Mouse (Mus musculus): ENCODE results near the gene Sptbn1. TPM values are rescaled to one million over a fixed set of nuclear protein-coding genes. Genes with fewer than 3 reads are reported as not detected.

The Sptbn1 gene
- polyA plus RNA-seq, 1 experiment from 2014 or later, result 129 TPM

DNA sequence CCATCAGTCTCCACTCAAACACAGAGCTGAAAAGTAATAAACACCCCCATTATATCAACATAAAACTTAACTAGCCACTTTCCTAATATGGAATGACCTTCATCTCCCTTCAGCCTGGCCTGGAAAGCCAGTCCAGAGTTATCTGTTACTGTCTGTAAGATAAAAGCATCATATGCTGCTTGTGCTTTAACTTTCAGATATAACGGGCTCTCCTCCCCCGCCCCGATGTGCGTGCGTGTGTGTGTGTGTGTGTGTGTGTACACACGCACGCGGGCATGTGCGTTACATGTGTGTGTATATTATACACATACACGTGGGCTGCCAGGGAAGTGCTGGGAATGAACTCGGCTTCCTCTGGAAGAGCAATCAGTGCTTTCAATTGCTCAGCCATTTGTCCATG is 21.8 kb downstream of the Sptbn1 start:
- Histone ChIP-seq H3K27me3 (replicated peaks; ENCODE audit: control insufficient read depth, insufficient read depth, low read length) (no peaks in the 10 kb centered on the region), H3K4me1 (replicated peaks; ENCODE audit: control insufficient read depth, insufficient read depth, low read length) (peaks cover 3% of the 10 kb centered on the region; the same call in 1 of the 2 replicates), H3K9me3 (ENCODE audit: control insufficient read depth, low read length) (no peaks in the 10 kb centered on the region), H3K27ac (ENCODE audit: low read depth) (no peak overlapping the region), H3K36me3 (ENCODE audit: control insufficient read depth, insufficient read depth, low read length) (no peaks in the 10 kb centered on the region), H3K9ac (ENCODE audit: low read length) (no peak overlapping the region), H3K4me2 (ENCODE audit: low read length) (no peak overlapping the region), H3K4me3 (ENCODE audit: low read depth, low read length) (no peak overlapping the region)
- ATAC-seq (replicated peaks; ENCODE audit: low FRiP score, low TSS enrichment, low read depth) (no peak), DNase-seq (ENCODE audit: low spot score) (no peak)
- WGBS, result 69% methylated on average over 11 of the region's 11 CpGs

DNA sequence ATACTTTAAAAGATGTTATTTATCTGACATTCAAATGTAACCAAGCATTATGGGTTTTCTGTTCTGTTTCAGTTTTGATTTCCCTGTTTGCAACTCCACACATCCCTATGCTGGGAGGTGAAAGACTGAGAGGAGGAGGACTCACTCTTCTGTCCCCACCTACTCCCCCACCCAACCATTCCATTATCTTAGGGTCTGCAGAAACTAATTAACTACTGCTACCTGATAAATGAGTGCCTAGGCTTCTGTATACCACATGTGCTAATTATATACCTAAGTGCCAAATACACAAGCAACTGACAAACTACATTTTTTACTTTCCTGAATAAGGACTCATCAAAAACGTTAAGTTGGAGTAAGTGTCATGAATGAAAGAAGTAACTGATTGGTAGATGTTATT is 23.8 kb downstream of the Sptbn1 start:
- DNase-seq (ENCODE audit: low spot score), result no peak
- no peak overlapping the region for H3K4me2 ChIP-seq (ENCODE audit: low read length)
- no peak for ATAC-seq (replicated peaks; ENCODE audit: low FRiP score, low TSS enrichment, low read depth)

DNA sequence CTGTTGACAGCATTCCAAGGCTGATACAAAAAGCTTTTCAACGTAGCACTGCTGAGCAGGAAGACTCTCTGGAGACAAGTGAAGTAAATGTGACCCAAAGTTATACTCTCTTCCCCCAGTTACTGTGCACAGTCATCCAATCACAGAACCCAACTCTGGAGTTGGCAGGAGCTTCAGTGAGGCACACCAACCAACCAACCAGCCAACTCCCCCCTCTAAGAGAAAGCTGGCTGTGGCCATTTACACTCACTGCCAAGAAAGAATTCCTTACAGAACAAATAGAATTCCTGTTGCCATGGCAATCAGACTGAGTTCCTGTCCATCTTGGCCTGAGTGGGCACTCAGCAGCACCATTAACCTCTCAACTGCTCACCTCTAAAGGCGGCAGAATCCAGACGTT is 24.4 kb downstream of the Sptbn1 start:
- Histone ChIP-seq H3K9me3 (ENCODE audit: control insufficient read depth, low read length) (no peaks in the 10 kb centered on the region), H3K27me3 (replicated peaks; ENCODE audit: control insufficient read depth, insufficient read depth, low read length) (no peaks in the 10 kb centered on the region), H3K36me3 (ENCODE audit: control insufficient read depth, insufficient read depth, low read length) (no peaks in the 10 kb centered on the region), H3K4me1 (replicated peaks; ENCODE audit: control insufficient read depth, insufficient read depth, low read length) (peaks cover 3% of the 10 kb centered on the region; the same call in 1 of the 2 replicates), H3K4me3 (ENCODE audit: low read depth, low read length) (no peak overlapping the region), H3K27ac (ENCODE audit: low read depth) (no peak overlapping the region), H3K4me2 (ENCODE audit: low read length) (no peak overlapping the region), H3K9ac (ENCODE audit: low read length) (no peak overlapping the region)
- DNase-seq (ENCODE audit: low spot score) (no peak), ATAC-seq (replicated peaks; ENCODE audit: low FRiP score, low TSS enrichment, low read depth) (no peak)
- 40% methylated on average over 3 of the region's 3 CpGs for WGBS

More for the DNA sequence above, 23.8 kb downstream of the Sptbn1 start:
- 70% methylated on average over 1 of the region's 1 CpGs for WGBS
- Histone ChIP-seq H3K27ac (ENCODE audit: low read depth) (no peak overlapping the region), H3K4me3 (ENCODE audit: low read depth, low read length) (no peak overlapping the region), H3K9ac (ENCODE audit: low read length) (no peak overlapping the region), H3K36me3 (ENCODE audit: control insufficient read depth, insufficient read depth, low read length) (no peaks in the 10 kb centered on the region), H3K4me1 (replicated peaks; ENCODE audit: control insufficient read depth, insufficient read depth, low read length) (peaks cover 3% of the 10 kb centered on the region; the same call in 1 of the 2 replicates), H3K27me3 (replicated peaks; ENCODE audit: control insufficient read depth, insufficient read depth, low read length) (no peaks in the 10 kb centered on the region), H3K9me3 (ENCODE audit: control insufficient read depth, low read length) (no peaks in the 10 kb centered on the region)

DNA sequence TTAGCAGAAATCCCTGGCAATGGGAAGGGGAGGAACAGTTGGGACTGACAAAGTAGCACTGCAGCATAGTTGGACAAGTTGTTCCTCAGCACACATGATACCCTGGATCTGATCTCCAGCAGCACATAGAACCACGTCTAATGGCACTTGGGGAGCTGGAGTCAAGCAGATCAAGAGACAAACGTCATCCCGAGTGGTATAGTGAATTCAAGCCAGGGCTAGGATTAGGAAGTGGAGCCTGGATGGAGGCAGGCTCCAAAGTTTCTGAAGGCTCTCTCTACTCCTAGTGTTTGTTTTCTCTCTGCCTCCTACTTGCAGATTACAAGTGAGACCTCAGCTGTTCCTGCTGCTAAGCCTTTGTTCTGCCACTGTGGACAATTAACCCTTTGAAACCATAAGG is 27.1 kb downstream of the Sptbn1 start:
- 57% methylated on average over 3 of the region's 3 CpGs for WGBS
- H3K27me3 ChIP-seq (replicated peaks; ENCODE audit: control insufficient read depth, insufficient read depth, low read length), result no peaks in the 10 kb centered on the region
- H3K4me1 ChIP-seq (replicated peaks; ENCODE audit: control insufficient read depth, insufficient read depth, low read length), result no peaks in the 10 kb centered on the region; the same call in 1 of the 2 replicates
- DNase-seq (ENCODE audit: low spot score), result no peak
- H3K27ac ChIP-seq (ENCODE audit: low read depth), result no peak overlapping the region
- H3K4me3 ChIP-seq (ENCODE audit: low read depth, low read length), result no peak overlapping the region
- H3K36me3 ChIP-seq (ENCODE audit: control insufficient read depth, insufficient read depth, low read length), result no peaks in the 10 kb centered on the region
- no peaks in the 10 kb centered on the region for H3K9me3 ChIP-seq (ENCODE audit: control insufficient read depth, low read length)
- H3K4me2 ChIP-seq (ENCODE audit: low read length), result no peak overlapping the region
- H3K9ac ChIP-seq (ENCODE audit: low read length), result no peak overlapping the region
- no peak for ATAC-seq (replicated peaks; ENCODE audit: low FRiP score, low TSS enrichment, low read depth)

DNA sequence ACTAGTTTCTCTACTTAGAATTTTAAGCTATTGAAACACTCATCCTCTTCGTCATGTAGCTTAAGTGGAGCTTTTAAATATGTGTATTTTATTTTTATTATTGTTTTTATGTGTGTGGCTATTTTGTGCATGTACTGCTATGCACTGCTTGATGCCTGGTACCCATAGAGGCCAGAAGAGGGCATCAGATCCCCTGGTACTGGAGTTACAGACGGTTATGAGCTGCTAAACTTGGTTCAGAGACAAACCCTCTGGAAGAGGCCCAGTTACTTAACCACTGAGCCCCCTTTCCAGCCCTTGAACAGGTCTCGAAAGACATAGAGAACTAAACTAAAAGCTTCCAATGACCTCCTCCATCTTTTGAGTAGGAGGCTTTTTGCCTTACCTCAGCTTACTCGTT is 30.0 kb downstream of the Sptbn1 start:
- Histone ChIP-seq H3K36me3 (ENCODE audit: control insufficient read depth, insufficient read depth, low read length) (no peaks in the 10 kb centered on the region), H3K4me1 (replicated peaks; ENCODE audit: control insufficient read depth, insufficient read depth, low read length) (peaks cover 5% of the 10 kb centered on the region), H3K27ac (ENCODE audit: low read depth) (no peak overlapping the region), H3K9me3 (ENCODE audit: control insufficient read depth, low read length) (no peaks in the 10 kb centered on the region), H3K9ac (ENCODE audit: low read length) (no peak overlapping the region), H3K27me3 (replicated peaks; ENCODE audit: control insufficient read depth, insufficient read depth, low read length) (no peaks in the 10 kb centered on the region), H3K4me2 (ENCODE audit: low read length) (no peak overlapping the region), H3K4me3 (ENCODE audit: low read depth, low read length) (no peak overlapping the region)
- ATAC-seq (replicated peaks; ENCODE audit: low FRiP score, low TSS enrichment, low read depth) (no peak), DNase-seq (ENCODE audit: low spot score) (no peak)
- 77% methylated on average over 4 of the region's 4 CpGs for WGBS

DNA sequence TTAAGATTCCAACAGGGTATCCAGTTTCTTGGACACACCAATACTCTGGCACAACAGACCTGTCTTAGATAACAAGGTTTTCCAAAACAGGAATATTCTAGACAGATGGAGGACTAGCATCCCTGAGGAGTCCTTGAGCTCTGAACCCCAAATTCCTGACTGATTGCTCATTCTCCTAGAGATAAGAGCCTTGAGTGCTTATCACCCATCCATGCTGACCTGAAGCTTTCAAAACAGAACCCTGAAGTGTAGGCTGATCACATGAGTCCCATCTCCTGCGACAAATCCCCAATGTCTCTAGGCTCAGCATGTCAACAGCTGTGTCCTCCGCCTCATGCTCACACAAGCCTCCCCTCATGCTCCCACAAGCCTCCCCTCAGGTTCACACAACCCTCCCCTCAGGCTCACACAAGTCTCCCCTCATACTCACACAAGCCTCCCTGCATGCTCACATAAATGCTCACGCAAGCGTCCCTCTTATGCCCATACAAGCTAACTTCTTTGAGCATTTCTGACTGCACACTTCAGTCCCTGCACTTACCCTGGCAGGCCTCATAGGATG is 31.2 kb downstream of the Sptbn1 start:
- Histone ChIP-seq H3K36me3 (ENCODE audit: control insufficient read depth, insufficient read depth, low read length) (no peaks in the 10 kb centered on the region), H3K4me3 (ENCODE audit: low read depth, low read length) (no peak overlapping the region), H3K9me3 (ENCODE audit: control insufficient read depth, low read length) (no peaks in the 10 kb centered on the region), H3K27me3 (replicated peaks; ENCODE audit: control insufficient read depth, insufficient read depth, low read length) (no peaks in the 10 kb centered on the region), H3K27ac (ENCODE audit: low read depth) (no peak overlapping the region), H3K4me1 (replicated peaks; ENCODE audit: control insufficient read depth, insufficient read depth, low read length) (peaks cover 6% of the 10 kb centered on the region), H3K9ac (ENCODE audit: low read length) (no peak overlapping the region), H3K4me2 (ENCODE audit: low read length) (no peak overlapping the region)
- ATAC-seq (replicated peaks; ENCODE audit: low FRiP score, low TSS enrichment, low read depth), result no peak
- no peak for DNase-seq (ENCODE audit: low spot score)
- WGBS, result 88% methylated on average over 4 of the region's 4 CpGs

DNA sequence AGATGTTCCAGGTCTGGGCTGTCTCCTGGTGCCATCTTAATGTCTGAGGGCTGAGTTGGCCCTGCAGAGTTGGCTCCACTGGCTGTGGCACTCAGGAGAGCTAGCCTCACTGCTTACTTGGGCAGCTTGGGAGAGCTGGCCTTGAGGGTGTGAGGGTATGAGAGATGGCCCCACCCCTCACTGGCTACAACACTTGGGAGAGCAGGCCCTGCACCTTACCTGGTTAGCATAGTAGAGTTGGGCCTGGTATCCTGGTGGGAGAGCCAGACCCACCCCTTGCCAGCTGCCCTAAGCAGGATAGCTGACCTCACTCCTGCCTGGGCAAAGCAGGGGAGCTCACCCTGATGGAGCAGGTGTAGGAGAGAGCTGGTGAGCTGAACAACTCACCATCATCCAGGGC is 32.3 kb downstream of the Sptbn1 start:
- DNase-seq (ENCODE audit: low spot score) (no peak), ATAC-seq (replicated peaks; ENCODE audit: low FRiP score, low TSS enrichment, low read depth) (no peak)
- H3K9ac ChIP-seq (ENCODE audit: low read length), result no peak overlapping the region
- no peak overlapping the region for H3K27ac ChIP-seq (ENCODE audit: low read depth)
- no peak overlapping the region for H3K4me2 ChIP-seq (ENCODE audit: low read length)
- no peak overlapping the region for H3K4me3 ChIP-seq (ENCODE audit: low read depth, low read length)
- H3K36me3 ChIP-seq (ENCODE audit: control insufficient read depth, insufficient read depth, low read length), result no peaks in the 10 kb centered on the region
- no peaks in the 10 kb centered on the region for H3K27me3 ChIP-seq (replicated peaks; ENCODE audit: control insufficient read depth, insufficient read depth, low read length)
- H3K9me3 ChIP-seq (ENCODE audit: control insufficient read depth, low read length), result no peaks in the 10 kb centered on the region
- H3K4me1 ChIP-seq (replicated peaks; ENCODE audit: control insufficient read depth, insufficient read depth, low read length), result peaks cover 14% of the 10 kb centered on the region

DNA sequence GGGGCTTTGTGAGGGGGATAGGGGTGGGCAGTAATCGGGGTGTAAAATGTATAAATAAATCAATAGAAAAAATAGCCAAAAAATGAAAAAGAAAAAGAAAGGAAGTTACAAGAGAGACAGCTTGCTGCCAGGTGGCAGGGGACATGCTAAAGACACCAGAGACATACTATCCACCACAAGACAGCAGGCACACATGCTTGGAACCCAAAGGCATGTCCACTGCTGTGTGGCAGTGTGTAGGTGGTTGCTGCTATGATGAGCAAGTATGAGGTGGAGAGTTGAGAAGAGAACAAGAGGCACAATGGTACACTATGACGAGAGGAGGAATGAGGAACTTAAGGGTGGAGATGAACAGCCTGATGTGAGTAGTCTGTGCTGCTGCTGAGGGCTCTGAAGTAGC is 32.8 kb downstream of the Sptbn1 start:
- Histone ChIP-seq H3K27ac (ENCODE audit: low read depth) (no peak overlapping the region), H3K27me3 (replicated peaks; ENCODE audit: control insufficient read depth, insufficient read depth, low read length) (no peaks in the 10 kb centered on the region), H3K9ac (ENCODE audit: low read length) (no peak overlapping the region), H3K36me3 (ENCODE audit: control insufficient read depth, insufficient read depth, low read length) (no peaks in the 10 kb centered on the region), H3K9me3 (ENCODE audit: control insufficient read depth, low read length) (no peaks in the 10 kb centered on the region), H3K4me2 (ENCODE audit: low read length) (no peak overlapping the region), H3K4me3 (ENCODE audit: low read depth, low read length) (no peak overlapping the region), H3K4me1 (replicated peaks; ENCODE audit: control insufficient read depth, insufficient read depth, low read length) (peaks cover 17% of the 10 kb centered on the region)
- WGBS, result 88% methylated on average over 2 of the region's 2 CpGs
- ATAC-seq (replicated peaks; ENCODE audit: low FRiP score, low TSS enrichment, low read depth), result no peak
- DNase-seq (ENCODE audit: low spot score), result no peak

DNA sequence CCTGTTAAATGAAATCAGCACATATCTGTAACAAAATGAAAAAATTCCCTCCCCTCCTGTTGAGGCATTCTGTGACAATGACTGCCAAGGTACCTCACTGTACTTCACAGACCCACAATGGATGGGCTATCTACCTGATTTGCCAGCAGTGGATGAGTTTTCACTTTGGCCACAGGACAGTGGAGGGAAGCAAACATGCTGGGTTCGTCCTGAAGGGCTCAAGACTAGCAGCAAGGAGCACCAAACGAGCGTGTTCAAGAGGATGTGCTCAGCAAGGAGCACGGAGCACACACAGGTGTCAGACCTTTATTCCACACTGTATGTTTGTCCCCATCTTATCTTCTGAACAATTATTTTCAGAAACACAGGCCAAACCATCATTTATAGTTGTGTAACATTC is 34.0 kb downstream of the Sptbn1 start:
- H3K4me3 ChIP-seq (ENCODE audit: low read depth, low read length), result no peak overlapping the region
- H3K4me2 ChIP-seq (ENCODE audit: low read length), result no peak overlapping the region
- 88% methylated on average over 4 of the region's 4 CpGs for WGBS
- no peaks in the 10 kb centered on the region for H3K9me3 ChIP-seq (ENCODE audit: control insufficient read depth, low read length)
- no peaks in the 10 kb centered on the region for H3K36me3 ChIP-seq (ENCODE audit: control insufficient read depth, insufficient read depth, low read length)
- no peak overlapping the region for H3K27ac ChIP-seq (ENCODE audit: low read depth)
- no peak for ATAC-seq (replicated peaks; ENCODE audit: low FRiP score, low TSS enrichment, low read depth)
- H3K27me3 ChIP-seq (replicated peaks; ENCODE audit: control insufficient read depth, insufficient read depth, low read length), result no peaks in the 10 kb centered on the region
- no peak overlapping the region for H3K9ac ChIP-seq (ENCODE audit: low read length)
- peaks cover 22% of the 10 kb centered on the region for H3K4me1 ChIP-seq (replicated peaks; ENCODE audit: control insufficient read depth, insufficient read depth, low read length)
- no peak for DNase-seq (ENCODE audit: low spot score)

Measured in intestine, embryonic 14.5 days (tissue).